Mouse (Mus musculus): ENCODE results near the gene Zrsr1. TPM values are rescaled to one million over a fixed set of nuclear protein-coding genes. Genes with fewer than 3 reads are reported as not detected.

The Zrsr1 gene
- polyA plus RNA-seq, 1 experiment, result 34.0 TPM

DNA sequence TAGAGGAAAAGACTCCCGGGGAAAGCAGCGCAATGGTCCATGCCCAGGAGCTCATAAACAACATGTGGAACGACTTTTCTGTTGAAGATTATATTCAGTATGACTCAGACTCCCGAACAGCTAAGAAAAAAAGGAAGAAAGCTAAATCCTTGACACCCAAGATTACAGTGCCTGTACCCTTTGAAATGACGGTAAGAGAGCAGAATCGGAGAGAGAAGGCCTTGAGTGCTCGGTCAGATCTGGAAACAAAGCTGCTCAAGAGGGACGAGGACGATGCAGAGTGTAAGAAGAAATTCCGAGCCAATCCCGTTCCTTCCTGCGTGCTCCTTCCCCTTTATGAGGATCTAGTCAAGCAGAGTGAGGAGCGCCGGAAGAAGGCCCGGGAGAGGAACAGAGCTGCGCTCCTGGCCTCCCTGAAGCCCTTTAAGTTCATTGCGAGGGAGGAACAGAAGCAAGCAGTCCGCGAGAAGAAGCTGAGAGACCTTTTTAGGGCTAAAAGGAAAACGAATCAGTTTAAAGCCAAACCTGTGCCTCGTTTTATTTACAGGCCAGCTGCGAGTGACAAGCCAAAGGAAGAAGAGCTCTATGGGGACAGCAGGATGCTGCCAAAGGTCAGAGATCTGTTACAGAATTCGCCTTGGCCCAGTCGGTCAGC is 48.4 kb downstream of the Zrsr1 start:
- WGBS, result 80% methylated on average over 24 of the region's 24 CpGs
- H3K4me1 ChIP-seq (ENCODE audit: control insufficient read depth, insufficient read depth, low read length), result no peaks in the 10 kb centered on the region
- H3K27ac ChIP-seq (ENCODE audit: control insufficient read depth, insufficient read depth, low read depth, low read length, poor library complexity), result no peak overlapping the region
- H3K4me3 ChIP-seq (replicated peaks; ENCODE audit: control insufficient read depth, low read depth, low read length), result no peak overlapping the region
- no peak for TF ChIP-seq CTCF (IDR thresholded peaks at IDR 0.05; ENCODE audit: control insufficient read depth, insufficient read depth, low read length)
- no peak for TF ChIP-seq POLR2A (IDR thresholded peaks at IDR 0.05; ENCODE audit: borderline replicate concordance, control insufficient read depth, low read depth, low read length)

DNA sequence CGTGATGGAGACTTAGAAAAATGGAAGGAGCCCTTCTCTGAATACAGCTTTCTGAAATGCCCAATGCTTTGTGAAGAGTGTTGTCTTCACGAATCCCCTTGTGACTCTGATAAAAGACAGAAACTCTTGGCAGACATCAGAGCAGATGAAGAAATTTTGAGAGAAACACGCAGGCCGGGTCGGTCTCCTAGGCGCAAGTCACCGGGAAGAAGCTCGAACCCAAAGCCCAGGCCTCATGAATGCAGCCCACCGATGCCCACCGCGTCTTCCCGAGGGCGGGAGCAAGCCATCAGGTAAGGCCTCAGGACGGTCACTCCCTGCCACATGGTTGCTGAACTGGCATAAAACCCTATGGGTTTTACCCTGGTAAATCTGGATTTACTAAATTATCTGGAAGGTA is 49.0 kb downstream of the Zrsr1 start:
- 92% methylated on average over 14 of the region's 14 CpGs for WGBS
- H3K4me1 ChIP-seq (ENCODE audit: control insufficient read depth, insufficient read depth, low read length), result no peaks in the 10 kb centered on the region
- no peak for TF ChIP-seq CTCF (IDR thresholded peaks at IDR 0.05; ENCODE audit: control insufficient read depth, insufficient read depth, low read length)
- no peak for TF ChIP-seq POLR2A (IDR thresholded peaks at IDR 0.05; ENCODE audit: borderline replicate concordance, control insufficient read depth, low read depth, low read length)
- H3K27ac ChIP-seq (ENCODE audit: control insufficient read depth, insufficient read depth, low read depth, low read length, poor library complexity), result no peak overlapping the region
- H3K4me3 ChIP-seq (replicated peaks; ENCODE audit: control insufficient read depth, low read depth, low read length), result no peak overlapping the region

DNA sequence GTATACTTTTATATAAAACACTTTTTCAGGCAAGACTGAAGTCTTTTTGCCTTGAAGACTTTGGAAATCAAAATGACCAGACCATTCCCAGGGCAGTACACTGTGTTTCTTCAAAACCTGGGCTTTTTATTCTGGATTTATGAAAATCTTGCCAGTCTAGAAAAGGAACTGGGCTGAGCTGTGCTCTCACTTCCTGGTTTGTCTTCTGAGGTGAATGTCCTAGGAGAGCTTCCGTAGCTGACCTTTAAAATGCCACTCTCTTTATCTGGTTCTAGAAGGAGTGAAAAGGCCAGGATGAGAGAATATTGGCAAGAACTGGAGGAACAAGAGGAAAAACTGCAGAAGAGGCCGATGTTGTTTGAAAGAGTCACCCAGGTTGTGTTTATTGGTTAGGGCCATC is 51.4 kb downstream of the Zrsr1 start:
- no peaks in the 10 kb centered on the region for H3K4me1 ChIP-seq (ENCODE audit: control insufficient read depth, insufficient read depth, low read length)
- 81% methylated on average over 2 of the region's 2 CpGs for WGBS
- H3K4me3 ChIP-seq (replicated peaks; ENCODE audit: control insufficient read depth, low read depth, low read length), result no peak overlapping the region
- TF ChIP-seq POLR2A (IDR thresholded peaks at IDR 0.05; ENCODE audit: borderline replicate concordance, control insufficient read depth, low read depth, low read length) (no peak), CTCF (IDR thresholded peaks at IDR 0.05; ENCODE audit: control insufficient read depth, insufficient read depth, low read length) (no peak)
- no peak overlapping the region for H3K27ac ChIP-seq (ENCODE audit: control insufficient read depth, insufficient read depth, low read depth, low read length, poor library complexity)

DNA sequence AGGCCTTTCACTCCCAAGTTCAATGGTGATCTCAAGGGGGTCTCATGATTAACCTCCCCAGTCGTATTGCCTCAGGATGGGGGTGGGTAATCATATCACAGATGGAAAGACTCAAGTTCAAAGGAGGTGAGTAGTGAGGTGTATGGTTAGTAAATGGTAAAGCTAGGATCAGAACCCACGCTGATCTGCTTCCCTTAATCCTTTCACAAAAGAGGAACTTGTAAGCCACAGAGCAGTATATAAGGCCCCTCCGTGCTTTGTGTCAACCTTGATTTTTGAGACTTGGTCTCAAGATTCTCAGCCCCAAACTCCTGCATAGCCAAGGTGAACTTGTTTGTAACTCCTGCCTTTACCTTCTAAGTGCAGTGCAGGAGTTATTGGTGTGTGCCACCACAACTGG is 52.4 kb downstream of the Zrsr1 start:
- 20% methylated on average over 3 of the region's 3 CpGs for WGBS
- Histone ChIP-seq H3K27ac (ENCODE audit: control insufficient read depth, insufficient read depth, low read depth, low read length, poor library complexity) (no peak overlapping the region), H3K4me3 (replicated peaks; ENCODE audit: control insufficient read depth, low read depth, low read length) (no peak overlapping the region), H3K4me1 (ENCODE audit: control insufficient read depth, insufficient read depth, low read length) (no peaks in the 10 kb centered on the region)
- no peak for TF ChIP-seq CTCF (IDR thresholded peaks at IDR 0.05; ENCODE audit: control insufficient read depth, insufficient read depth, low read length)
- no peak for TF ChIP-seq POLR2A (IDR thresholded peaks at IDR 0.05; ENCODE audit: borderline replicate concordance, control insufficient read depth, low read depth, low read length)

Other genes starting within 250 kb of the Zrsr1 start
- 0.54 and 6.2 TPM in 2 replicates for gene B3gnt2, start 111.0 kb upstream of the Zrsr1 start, polyA plus RNA-seq (2011; ENCODE audit: insufficient read depth, insufficient read length, low replicate concordance, missing spikeins)
- 13.8 and 21.9 TPM in 2 replicates for gene Gm28048, start 10.1 kb downstream of the Zrsr1 start, polyA plus RNA-seq (2011; ENCODE audit: insufficient read depth, insufficient read length, low replicate concordance, missing spikeins)
- gene Commd1, start 10.4 kb downstream of the Zrsr1 start, polyA plus RNA-seq (2011; ENCODE audit: insufficient read depth, insufficient read length, low replicate concordance, missing spikeins), result 27.6 and 51.1 TPM in 2 replicates
- 60.8 and 121 TPM in 2 replicates for gene Cct4, start 18.5 kb downstream of the Zrsr1 start, polyA plus RNA-seq (2011; ENCODE audit: insufficient read depth, insufficient read length, low replicate concordance, missing spikeins)
- gene Fam161a, start 35.5 kb downstream of the Zrsr1 start, polyA plus RNA-seq (2011; ENCODE audit: insufficient read depth, insufficient read length, low replicate concordance, missing spikeins), result 2.1 and 6.9 TPM in 2 replicates

Data from bone marrow, adult 2 months (tissue).